Mouse (Mus musculus) lung, adult 2 months (tissue): ENCODE measurements around the gene Brca2.

Experiments
- CTCF ChIP-seq: fragments of 200-500 bp; IDR thresholded peaks from 2 replicates; pipeline ENCODE4 v1.5.1; 2011; ENCODE audit warnings: mild to moderate bottlenecking, low read length, control low read depth; ENCODE audit not compliant: insufficient read depth
- POLR2A ChIP-seq: fragments of 200-500 bp; IDR thresholded peaks from 2 replicates; pipeline ENCODE4 v1.6.1; 2011; ENCODE audit warnings: low read depth, mild to moderate bottlenecking, control low read depth, low read length, borderline replicate concordance; ENCODE audit errors: extremely low read depth

- TF ChIP-seq CTCF (no peak), POLR2A (no peak)
These were observed 52.5 kb downstream of the Brca2 start for GRCm38 (mm10) chr5:150574885-150575284.
